19 mouse cellular contexts compared by ENCODE assay signal in the genomic region with DNA sequence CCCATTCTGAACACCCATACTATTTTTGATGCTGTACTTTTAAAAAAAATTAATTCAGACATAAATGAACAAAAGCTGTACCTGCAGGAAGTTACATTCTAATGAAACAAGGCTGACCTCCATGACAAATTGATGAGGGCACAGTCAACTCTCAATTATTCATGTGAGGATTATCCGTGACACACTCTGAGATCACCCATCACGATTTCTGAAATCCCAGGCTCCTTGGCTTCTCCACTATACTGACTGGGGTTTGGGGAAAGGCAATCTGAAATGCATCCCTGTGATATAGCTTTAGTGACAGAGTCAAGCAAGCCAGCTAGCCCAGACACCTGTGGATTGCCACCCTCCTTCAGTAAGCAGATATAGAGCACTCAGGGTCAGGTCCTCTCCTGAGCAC.
DNase-seq lines count a peak whose midpoint lies in the region; ATAC-seq and TF ChIP-seq lines count a peak whose summit lies in the region.
"Had no signal": no experiment of that assay in that cellular context is flagged by ENCODE, and none has a peak within 500 bp of the region (broad histone marks: within the 10 kb centered on the region; RNA-seq: fewer than 3 reads in every experiment).

No protein-coding gene starts in this region.

- peaks cover 11% of the 10 kb centered on the region; the same call in 1 of the 2 replicates for H3K27me3 ChIP-seq in midbrain, embryonic 14.5 days (ENCODE audit: control insufficient read depth, insufficient read depth, low read length)
- 0 out of 2 replicates have a peak, but pooled peaks cover 6% of the 10 kb centered on the region for H3K27me3 ChIP-seq in midbrain, postnatal 0 days (ENCODE audit: insufficient read depth, low read length)
- H3K27me3 ChIP-seq: embryonic facial prominence, embryonic 13.5 days; embryonic facial prominence, embryonic 15.5 days; forebrain, embryonic 12.5 days had no signal

- TF ChIP-seq CTCF in midbrain, postnatal 0 days (IDR thresholded peaks at IDR 0.05): no peak

- peak; percentile 12 to 23 for DNase-seq in adrenal gland, postnatal 36 days
- no peak for DNase-seq in adrenal gland, adult 18-20 months (ENCODE audit: low spot score in 2 of 2)
- peak; percentile 31 for DNase-seq in midbrain, embryonic 14.5 days
- no peak for DNase-seq in midbrain, postnatal 0 days (ENCODE audit: low spot score)
- DNase-seq: adrenal gland, postnatal 14 days; cerebellum, adult 11 months; cerebellum, adult 18-20 months; cerebellum, adult 8-10 months; cerebellum, adult 9-11 months; cerebellum, postnatal 14 days; cerebellum, postnatal 36 days; embryo, embryonic 11 days had no signal

- no peak for ATAC-seq in midbrain, embryonic 14.5 days (ENCODE audit: low FRiP score, low TSS enrichment)
- ATAC-seq in midbrain, postnatal 0 days (ENCODE audit: low FRiP score): no peak
- ATAC-seq: forebrain, embryonic 14.5 days; forebrain, embryonic 16.5 days had no signal

- no peak overlapping the region for H3K4me3 ChIP-seq in midbrain, embryonic 14.5 days (replicated peaks; ENCODE audit: low read depth, low read length)
- no peak overlapping the region for H3K4me3 ChIP-seq in midbrain, postnatal 0 days (ENCODE audit: low read depth, low read length)
- H3K4me3 ChIP-seq: embryonic facial prominence, embryonic 13.5 days; embryonic facial prominence, embryonic 15.5 days; erythroblast, embryonic 14.5 days; forebrain, embryonic 10.5 days; forebrain, embryonic 12.5 days had no signal

- WGBS in midbrain, embryonic 14.5 days: 19% methylated on average over 2 of the region's 2 CpGs
- 26% methylated on average over 2 of the region's 2 CpGs for whole genome bisulfite sequencing in midbrain, postnatal 0 days

- no peak overlapping the region for H3K27ac ChIP-seq in midbrain, embryonic 14.5 days (replicated peaks; ENCODE audit: low read depth, low read length)
- no peak overlapping the region for H3K27ac ChIP-seq in midbrain, postnatal 0 days (ENCODE audit: low read depth, low read length)
- H3K27ac ChIP-seq: embryonic facial prominence, embryonic 13.5 days; embryonic facial prominence, embryonic 15.5 days; forebrain, embryonic 10.5 days; forebrain, embryonic 12.5 days had no signal

- no peak overlapping the region for H3K4me2 ChIP-seq in midbrain, embryonic 14.5 days (ENCODE audit: low read length)
- no peak overlapping the region for H3K4me2 ChIP-seq in midbrain, postnatal 0 days (ENCODE audit: low read depth, low read length, poor library complexity, severe bottlenecking)
- H3K4me2 ChIP-seq: embryonic facial prominence, embryonic 13.5 days; embryonic facial prominence, embryonic 15.5 days; forebrain, embryonic 12.5 days had no signal

- H3K36me3 ChIP-seq in midbrain, embryonic 14.5 days (ENCODE audit: control insufficient read depth, insufficient read depth, low read length): no peaks in the 10 kb centered on the region
- no peaks in the 10 kb centered on the region for H3K36me3 ChIP-seq in midbrain, postnatal 0 days (ENCODE audit: insufficient read depth, low read length)
- H3K36me3 ChIP-seq: embryonic facial prominence, embryonic 13.5 days; embryonic facial prominence, embryonic 15.5 days; forebrain, embryonic 10.5 days; forebrain, embryonic 12.5 days had no signal

- H3K9me3 ChIP-seq in midbrain, embryonic 14.5 days (ENCODE audit: control insufficient read depth, low read length): no peaks in the 10 kb centered on the region
- H3K9me3 ChIP-seq in midbrain, postnatal 0 days (ENCODE audit: low read length): no peaks in the 10 kb centered on the region
- H3K9me3 ChIP-seq: embryonic facial prominence, embryonic 13.5 days; embryonic facial prominence, embryonic 15.5 days; forebrain, embryonic 10.5 days; forebrain, embryonic 12.5 days had no signal

- H3K4me1 ChIP-seq in midbrain, embryonic 14.5 days (ENCODE audit: control insufficient read depth, insufficient read depth, low read length): 0 out of 2 replicates have a peak, but pooled peaks cover 3% of the 10 kb centered on the region
- H3K4me1 ChIP-seq in midbrain, postnatal 0 days (ENCODE audit: insufficient read depth, low read length): no peaks in the 10 kb centered on the region
- H3K4me1 ChIP-seq: embryonic facial prominence, embryonic 13.5 days; embryonic facial prominence, embryonic 15.5 days; forebrain, embryonic 12.5 days had no signal

- H3K9ac ChIP-seq in midbrain, embryonic 14.5 days (replicated peaks; ENCODE audit: low read length): no peak overlapping the region
- H3K9ac ChIP-seq in midbrain, postnatal 0 days (replicated peaks; ENCODE audit: low read length, poor library complexity, severe bottlenecking): no peak overlapping the region
- H3K9ac ChIP-seq: embryonic facial prominence, embryonic 13.5 days; embryonic facial prominence, embryonic 15.5 days; forebrain, embryonic 12.5 days had no signal

Comparison
In these comparisons a context has a peak if more than half of its experiments do, and no peak if none do; other contexts are left out.
1. DNase-seq: peak in adrenal gland, postnatal 36 days (2 of 2) and midbrain, embryonic 14.5 days (single experiment); none in adrenal gland, adult 18-20 months (0 of 2) and midbrain, postnatal 0 days (single experiment).